Mouse (Mus musculus) lung, postnatal 0 days (tissue): ENCODE results near the gene Man2a1.

Experiments used
- CTCF ChIP-seq: IDR thresholded peaks from 2 replicates; pipeline ENCODE4 v1.5.1; 2016; ENCODE audit warnings: antibody characterized with exemption, mild to moderate bottlenecking
- EP300 ChIP-seq: IDR thresholded peaks from 2 replicates; pipeline ENCODE4 v1.6.1; 2016; ENCODE audit warnings: antibody characterized with exemption, mild to moderate bottlenecking, control low read depth

- no peak for TF ChIP-seq CTCF
- no peak for TF ChIP-seq EP300
These were observed 74.4 kb downstream of the Man2a1 start for GRCm38 (mm10) chr17:64674980-64675379.
